Mouse (Mus musculus) kidney, postnatal 4 days (tissue): ENCODE measurements around the gene Dmwd.

ENCODE experiments used
- DNase-seq, 2 experiments: peaks; one replicate each; pipeline ENCODE4 v3.0.0; 2021; ENCODE audit warnings: mixed read lengths in 2 of 2

Dmwd gene

GRCm38 (mm10) chr7:19095751-19096110 lies 19.7 kb downstream of the Dmwd start:
- DNase-seq: peak; percentile 87 to 92

DNA sequence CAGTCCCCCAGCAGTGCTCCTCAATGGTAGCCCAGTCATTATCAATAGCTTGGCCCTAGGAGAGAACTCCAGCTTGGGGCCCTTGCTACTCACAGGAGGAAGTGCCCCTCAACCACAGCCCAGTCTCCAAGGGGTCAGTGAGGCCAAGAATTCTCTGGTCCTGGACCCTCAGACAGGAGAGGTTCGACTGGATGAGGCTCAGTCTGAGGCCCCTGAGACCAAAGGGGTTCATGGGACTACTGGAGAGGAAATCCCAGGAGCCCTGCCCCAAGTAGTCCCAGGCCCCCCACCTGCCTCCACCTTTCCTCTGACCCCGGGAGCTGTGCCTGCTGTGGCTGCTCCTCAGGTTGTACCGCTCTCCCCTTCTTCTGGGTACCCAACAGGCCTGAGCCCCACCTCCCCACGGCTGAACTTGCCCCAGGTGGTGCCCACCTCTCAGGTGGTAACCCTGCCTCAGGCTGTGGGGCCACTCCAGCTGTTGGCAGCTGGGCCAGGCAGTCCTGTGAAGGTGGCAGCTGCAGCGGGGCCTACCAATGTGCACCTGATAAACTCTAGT lies 20.5 kb downstream of the Dmwd start:
- no peak for DNase-seq

DNA sequence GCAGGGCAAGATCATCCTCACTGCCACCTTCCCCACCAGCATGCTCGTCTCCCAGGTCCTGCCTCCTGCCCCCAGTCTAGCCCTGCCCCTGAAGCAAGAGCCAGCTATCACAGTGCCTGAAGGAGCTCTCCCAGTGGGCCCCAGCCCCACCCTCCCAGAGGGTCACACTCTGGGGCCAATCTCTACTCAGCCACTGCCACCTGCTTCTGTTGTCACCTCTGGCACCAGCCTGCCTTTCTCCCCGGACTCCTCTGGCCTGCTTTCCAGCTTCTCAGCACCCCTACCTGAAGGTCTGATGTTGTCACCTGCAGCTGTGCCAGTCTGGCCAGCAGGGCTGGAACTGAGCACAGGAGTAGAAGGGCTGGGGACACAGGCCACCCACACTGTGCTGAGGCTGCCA lies 21.2 kb downstream of the Dmwd start:
- no peak for DNase-seq

DNA sequence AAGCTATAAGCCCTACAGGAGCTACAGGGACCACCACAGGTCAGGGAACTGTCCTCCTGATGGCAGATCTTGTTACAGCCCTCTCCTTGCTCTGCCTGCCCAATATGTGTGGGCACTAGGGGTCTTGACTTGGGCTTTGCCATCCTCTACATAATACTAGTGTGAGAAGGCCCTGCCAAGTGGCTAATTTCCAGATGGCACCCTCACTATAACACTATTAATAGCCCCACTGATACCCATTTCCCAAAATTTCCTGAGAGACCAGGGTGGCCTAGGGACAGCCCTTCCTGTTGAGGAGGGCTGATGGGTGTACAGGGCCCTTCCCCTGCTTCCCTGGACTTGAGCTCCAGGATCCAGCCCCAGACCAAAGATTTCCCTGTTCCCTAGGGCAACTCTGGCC lies 21.8 kb downstream of the Dmwd start:
- DNase-seq: no peak

- no peak for DNase-seq
Measured at GRCm38 (mm10) chr7:19098811-19099210, 22.8 kb downstream of the Dmwd start.

GRCm38 (mm10) chr7:19100290-19100689 lies 24.3 kb downstream of the Dmwd start:
- DNase-seq: no peak

GRCm38 (mm10) chr7:19103741-19104140 lies 27.7 kb downstream of the Dmwd start:
- no peak for DNase-seq

DNA sequence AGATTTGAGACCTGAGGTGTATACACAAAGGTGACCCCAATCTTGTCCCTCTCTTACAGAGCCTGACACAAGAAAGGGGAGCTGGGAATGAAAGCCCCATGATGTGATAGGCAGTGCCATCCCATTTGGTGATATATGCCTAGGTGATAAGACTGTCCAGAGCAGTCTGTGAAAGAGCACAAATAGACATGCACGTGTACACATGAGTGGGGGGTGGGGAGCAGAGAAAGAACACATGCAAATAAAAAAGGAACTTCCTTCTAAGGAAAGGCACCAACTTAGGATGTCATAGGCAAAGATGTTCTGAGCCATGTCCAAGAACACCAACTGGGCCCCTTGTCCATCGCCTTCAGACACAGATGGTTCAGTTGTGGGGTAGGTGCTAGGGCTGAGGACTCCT lies 28.5 kb downstream of the Dmwd start:
- DNase-seq: no peak

DNA sequence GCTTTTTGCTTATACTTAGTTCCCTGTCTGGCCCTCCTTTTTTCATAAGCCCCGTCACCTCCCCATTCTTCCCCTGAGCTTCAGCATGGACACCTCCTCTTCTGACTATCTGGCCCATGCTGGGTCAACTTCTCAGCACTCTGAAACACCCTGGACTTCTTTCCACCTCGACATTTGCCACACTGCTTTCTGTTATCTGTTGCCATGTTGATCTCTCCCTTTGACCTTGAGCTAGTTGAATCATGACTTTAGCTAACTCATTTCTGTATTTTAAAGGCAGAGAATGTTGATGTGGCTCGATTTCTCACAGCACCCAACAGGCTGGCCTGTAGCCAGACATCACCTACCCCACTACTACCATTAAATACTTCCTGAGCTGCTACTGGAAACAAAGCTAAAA lies 31.4 kb downstream of the Dmwd start:
- DNase-seq: no peak

DNA sequence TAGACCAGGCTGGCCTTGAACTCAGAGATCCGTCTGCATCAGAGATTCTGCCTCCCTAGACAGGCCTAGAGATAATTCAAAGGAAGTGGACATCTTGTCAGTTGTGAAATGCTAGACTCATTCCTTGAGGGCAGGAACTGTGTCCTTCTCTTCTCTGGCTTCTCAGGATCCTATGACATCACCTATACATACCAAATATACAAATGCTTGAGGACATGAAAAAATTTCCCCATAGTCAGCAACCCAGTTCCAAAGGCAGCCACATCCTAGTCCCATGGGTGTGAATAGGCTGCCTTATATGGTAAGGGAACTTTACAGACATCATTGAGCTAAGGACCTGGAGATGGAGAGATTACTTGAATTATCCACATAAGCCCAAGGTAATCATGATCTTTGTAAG lies 33.5 kb downstream of the Dmwd start:
- DNase-seq: no peak

- DNase-seq: peak; percentile 73 to 82
Measured at GRCm38 (mm10) chr7:19118028-19118771, 42.2 kb downstream of the Dmwd start, which contains the start of gene Gm4969. Gm4969 (minus strand) TSS chr7:19118368.

GRCm38 (mm10) chr7:19119083-19119482 lies 43.1 kb downstream of the Dmwd start:
- DNase-seq: no peak

- DNase-seq: peak; percentile 89 to 93
Measured at GRCm38 (mm10) chr7:19119631-19120429, 43.8 kb downstream of the Dmwd start, which contains the start of gene Fbxo46. Fbxo46 (plus strand) TSS chr7:19119859.

GRCm38 (mm10) chr7:19121686-19122085 lies 45.7 kb downstream of the Dmwd start:
- peak in 1 of 2 experiments; percentile 33 for DNase-seq

GRCm38 (mm10) chr7:19124713-19125112 lies 48.7 kb downstream of the Dmwd start:
- no peak for DNase-seq

DNA sequence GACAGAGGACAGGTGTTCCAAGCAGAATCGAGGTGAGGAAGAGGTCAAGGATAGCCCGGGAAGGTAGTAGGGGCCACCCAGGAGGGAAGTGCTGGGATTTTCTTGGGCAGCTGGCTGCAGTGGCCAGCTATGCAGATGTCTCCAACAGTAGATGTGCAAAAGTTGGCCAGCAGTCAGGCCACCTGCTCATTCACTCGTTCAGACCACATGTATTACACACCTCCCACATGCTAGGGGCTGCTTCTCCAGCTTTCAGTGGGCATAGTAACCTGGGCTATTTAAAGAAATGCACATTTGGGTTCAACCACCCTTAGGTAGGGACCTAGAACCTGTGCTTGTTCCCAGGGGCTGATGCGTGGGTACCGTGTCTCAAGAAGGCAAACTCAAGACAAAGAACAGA lies 51.7 kb downstream of the Dmwd start:
- no peak for DNase-seq

GRCm38 (mm10) chr7:19129396-19129795 lies 53.4 kb downstream of the Dmwd start:
- DNase-seq: no peak

DNA sequence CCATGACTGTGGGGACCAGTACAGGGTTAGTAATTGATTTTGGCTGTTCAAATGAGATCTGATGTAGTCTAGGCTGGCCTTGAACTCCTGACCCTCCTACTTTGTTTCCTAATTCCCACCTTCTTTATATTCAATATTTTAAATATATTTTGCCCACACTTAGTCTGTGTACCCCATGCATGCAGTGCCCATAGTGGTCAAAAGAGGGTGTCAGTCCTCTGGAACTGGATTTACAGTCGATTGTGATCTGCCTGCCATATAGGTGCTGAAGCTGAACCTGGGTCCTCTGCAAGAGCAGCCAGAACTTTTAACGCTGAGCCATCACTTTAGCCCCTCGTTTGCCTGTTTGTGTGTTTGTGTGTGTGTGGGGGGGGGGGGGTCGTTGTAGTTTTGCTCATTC lies 54.6 kb downstream of the Dmwd start:
- peak in 1 of 2 experiments; percentile 33 for DNase-seq

GRCm38 (mm10) chr7:19131324-19131848 lies 55.4 kb downstream of the Dmwd start:
- peak; percentile 98 to 99 for DNase-seq
